Mouse (Mus musculus) brain, embryonic 14.5 days (tissue): ENCODE data around the gene Xylt2.

Experiments used
- CTCF ChIP-seq: fragments of 200-500 bp; IDR thresholded peaks from 2 replicates; pipeline ENCODE4 v1.5.1; 2012; ENCODE audit warnings: inconsistent platforms, mild to moderate bottlenecking, moderate library complexity, borderline replicate concordance; ENCODE audit not compliant: insufficient read depth, insufficient read length; ENCODE audit errors: extremely low read depth
- POLR2A ChIP-seq: fragments of 200-500 bp; IDR thresholded peaks from 2 replicates; pipeline ENCODE4 v1.6.1; 2012; ENCODE audit warnings: mild to moderate bottlenecking, inconsistent platforms, borderline replicate concordance; ENCODE audit not compliant: poor library complexity, insufficient read depth, insufficient read length, severe bottlenecking; ENCODE audit errors: extremely low read depth

GRCm38 (mm10) chr11:94614603-94615002, 62.7 kb downstream of the Xylt2 start:
- TF ChIP-seq POLR2A (no peak), CTCF (no peak)
